Mouse (Mus musculus): ENCODE measurements around the gene Mcu.

The Mcu gene

GRCm38 (mm10) chr10:59614141-59614540, 2.4 kb downstream of the Mcu start:
- in situ Hi-C loops (cut with MboI, MseI): no loop called here

GRCm38 (mm10) chr10:59613276-59613675, 3.2 kb downstream of the Mcu start:
- in situ Hi-C loops (cut with MboI, MseI): no loop called here

- in situ Hi-C loops (cut with MboI, MseI): no loop called here
These were observed 11.5 kb downstream of the Mcu start for GRCm38 (mm10) chr10:59604879-59605464.

- in situ Hi-C loops (cut with MboI, MseI): no loop called here
These were observed 12.6 kb downstream of the Mcu start for GRCm38 (mm10) chr10:59603843-59604242.

- in situ Hi-C loops (cut with MboI, MseI): no loop called here
These were observed 13.6 kb downstream of the Mcu start for GRCm38 (mm10) chr10:59602891-59603290.

GRCm38 (mm10) chr10:59602043-59602442, 14.4 kb downstream of the Mcu start:
- in situ Hi-C loops (cut with MboI, MseI): no loop called here

GRCm38 (mm10) chr10:59600516-59600915, 16.0 kb downstream of the Mcu start:
- in situ Hi-C loops (cut with MboI, MseI): no loop called here

- in situ Hi-C loops (cut with MboI, MseI): no loop called here
These were observed 22.5 kb downstream of the Mcu start for GRCm38 (mm10) chr10:59593826-59594570.

- in situ Hi-C loops (cut with MboI, MseI): no loop called here
These were observed 25.9 kb downstream of the Mcu start for GRCm38 (mm10) chr10:59590606-59591005.

- in situ Hi-C loops (cut with MboI, MseI): no loop called here
These were observed 26.6 kb downstream of the Mcu start for GRCm38 (mm10) chr10:59589856-59590255.

GRCm38 (mm10) chr10:59589420-59589819, 27.1 kb downstream of the Mcu start:
- in situ Hi-C loops (cut with MboI, MseI): no loop called here

GRCm38 (mm10) chr10:59588135-59588534, 28.4 kb downstream of the Mcu start:
- in situ Hi-C loops (cut with MboI, MseI): no loop called here

GRCm38 (mm10) chr10:59586821-59587220, 29.7 kb downstream of the Mcu start:
- in situ Hi-C loops (cut with MboI, MseI): no loop called here

- in situ Hi-C loops (cut with MboI, MseI): no loop called here
These were observed 30.9 kb downstream of the Mcu start for GRCm38 (mm10) chr10:59585621-59586020.

GRCm38 (mm10) chr10:59581826-59582543, 34.5 kb downstream of the Mcu start:
- in situ Hi-C loops (cut with MboI, MseI): no loop called here

- in situ Hi-C loops (cut with MboI, MseI): no loop called here
These were observed 35.8 kb downstream of the Mcu start for GRCm38 (mm10) chr10:59580593-59581149.

- in situ Hi-C loops (cut with MboI, MseI): no loop called here
These were observed 36.8 kb downstream of the Mcu start for GRCm38 (mm10) chr10:59579645-59580044.

- in situ Hi-C loops (cut with MboI, MseI): no loop called here
These were observed 38.4 kb downstream of the Mcu start for GRCm38 (mm10) chr10:59577871-59578801.

GRCm38 (mm10) chr10:59576305-59576704, 40.2 kb downstream of the Mcu start:
- in situ Hi-C loops (cut with MboI, MseI): no loop called here

- in situ Hi-C loops (cut with MboI, MseI): no loop called here
These were observed 44.5 kb downstream of the Mcu start for GRCm38 (mm10) chr10:59571964-59572363.

- in situ Hi-C loops (cut with MboI, MseI): no loop called here
These were observed 45.2 kb downstream of the Mcu start for GRCm38 (mm10) chr10:59571273-59571672.
